12 mouse cellular contexts compared by ENCODE assay signal in the genomic region with DNA sequence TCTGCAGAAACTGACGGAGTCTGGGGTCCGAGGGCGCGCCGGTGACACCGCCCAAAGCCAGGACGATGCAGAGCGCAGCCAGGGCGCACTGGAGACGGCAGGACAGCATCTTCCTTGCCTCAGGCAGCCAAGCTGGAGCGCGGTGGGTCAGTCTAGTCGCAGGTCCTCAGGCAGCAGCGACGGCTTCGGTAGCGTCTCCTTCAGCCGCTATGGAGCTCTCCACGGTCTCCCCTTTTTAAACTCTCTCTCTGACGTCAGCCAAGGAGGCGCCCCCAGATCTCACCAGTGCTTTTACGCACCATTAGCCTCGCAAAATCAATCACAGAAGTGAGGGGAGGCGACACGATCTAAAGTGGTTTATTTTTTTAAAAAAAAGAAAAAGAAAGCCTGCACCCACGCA. TPM values are rescaled to one million over a fixed set of nuclear protein-coding genes. Genes with fewer than 3 reads are reported as not detected.
DNase-seq lines count a peak whose midpoint lies in the region; ATAC-seq and TF ChIP-seq lines count a peak whose summit lies in the region.
"Had no signal": no experiment of that assay in that cellular context is flagged by ENCODE, and none has a peak within 500 bp of the region (broad histone marks: within the 10 kb centered on the region; RNA-seq: fewer than 3 reads in every experiment).

A gene (minus strand): TSS at position 323 of the 400 bp plus-strand sequence.

- DNase-seq in layer of hippocampus, adult 8-10 months (ENCODE audit: low spot score in 2 of 2), result no peak
- no peak for DNase-seq in layer of hippocampus, adult 9-11 months
- DNase-seq in forebrain, postnatal 0 days, result no peak
- no peak for DNase-seq in left cerebral cortex, postnatal 10 days (ENCODE audit: extremely low spot score in 1 of 2, low spot score in 2 of 2)
- DNase-seq in adipocyte (ENCODE audit: low spot score), result no peak
- DNase-seq in T-cell, adult 2 months (ENCODE audit: low spot score), result no peak
- DNase-seq in right cerebral cortex, postnatal 25 days, result no peak

- no peak for ATAC-seq in forebrain, postnatal 0 days
- peak; percentile 50; the same call in 1 of the 2 replicates for ATAC-seq in neural tube, embryonic 14.5 days (ENCODE audit: low read depth)

- no peaks in the 10 kb centered on the region for H3K4me1 ChIP-seq in forebrain, postnatal 0 days (ENCODE audit: insufficient read depth)
- H3K4me1 ChIP-seq in neural tube, embryonic 14.5 days (ENCODE audit: control insufficient read depth, insufficient read depth, low read length), result peaks cover 3% of the 10 kb centered on the region; the same call in 1 of the 2 replicates

- H3K9me3 ChIP-seq in forebrain, postnatal 0 days (ENCODE audit: low read length), result no peaks in the 10 kb centered on the region
- H3K9me3 ChIP-seq in neural tube, embryonic 14.5 days (ENCODE audit: control insufficient read depth, low read length), result no peaks in the 10 kb centered on the region

- no peak within 1 kb of the TSS; the same call in 1 of the 2 replicates for H3K9ac ChIP-seq in forebrain, postnatal 0 days
- 0 out of 2 replicates have a peak within 1 kb of the TSS, but pooled peaks have one; percentile 3 for H3K9ac ChIP-seq in neural tube, embryonic 14.5 days (replicated peaks; ENCODE audit: low read depth, low read length)
- H3K9ac ChIP-seq: liver, embryonic 14.5 days had no signal

- peaks cover 34% of the 10 kb centered on the region for H3K27me3 ChIP-seq in forebrain, postnatal 0 days (ENCODE audit: insufficient read depth, low read length)
- 0 out of 2 replicates have a peak, but pooled peaks cover 8% of the 10 kb centered on the region for H3K27me3 ChIP-seq in neural tube, embryonic 14.5 days (ENCODE audit: control insufficient read depth, insufficient read depth, low read length)

- H3K4me3 ChIP-seq in forebrain, postnatal 0 days (ENCODE audit: low read depth, low read length), result peak within 1 kb of the TSS; percentile 27
- peak within 1 kb of the TSS; percentile 17 for H3K4me3 ChIP-seq in neural tube, embryonic 14.5 days (ENCODE audit: low read depth, low read length)

- H3K4me2 ChIP-seq in forebrain, postnatal 0 days (ENCODE audit: low read depth), result peak within 1 kb of the TSS; percentile 46
- peak within 1 kb of the TSS; percentile 39 for H3K4me2 ChIP-seq in neural tube, embryonic 14.5 days (ENCODE audit: low read depth, low read length)

- no peak within 1 kb of the TSS for H3K27ac ChIP-seq in forebrain, postnatal 0 days (ENCODE audit: low read depth, low read length)
- no peak within 1 kb of the TSS for H3K27ac ChIP-seq in neural tube, embryonic 14.5 days (ENCODE audit: low read depth, low read length)
- H3K27ac ChIP-seq: liver, embryonic 14.5 days had no signal

- H3K36me3 ChIP-seq in forebrain, postnatal 0 days (ENCODE audit: insufficient read depth), result no peaks in the 10 kb centered on the region
- no peaks in the 10 kb centered on the region for H3K36me3 ChIP-seq in neural tube, embryonic 14.5 days (ENCODE audit: control insufficient read depth, insufficient read depth, low read length)

- TF ChIP-seq CTCF in forebrain, postnatal 0 days (IDR thresholded peaks at IDR 0.05; ENCODE audit: low read depth), result no peak

- WGBS in forebrain, postnatal 0 days, result 4% methylated on average over 26 of the region's 26 CpGs
- WGBS in neural tube, embryonic 14.5 days, result 4% methylated on average over 26 of the region's 26 CpGs

- intact Hi-C loops in left cerebral cortex, postnatal 10 days (cut with DNase I), result no loop called here

RNA-seq across cellular contexts. Expression of the gene that starts here (rescaled TPM):
- 100 to 1,000 TPM; 329 to 417 (median 358) TPM for total RNA-seq in layer of hippocampus, adult 8-10 months (2022)
- 220 and 230 TPM in 2 replicates for total RNA-seq in forebrain, postnatal 0 days (2014; rRNA removed)
- 513 and 516 TPM in 2 replicates for polyA plus RNA-seq in forebrain, postnatal 0 days (2015; fragmentation: Nextera tagmentation; extraction: Ambion mirVana)
- total RNA-seq in left cerebral cortex, postnatal 10 days (2021), result 100 to 1,000 TPM; 320 to 376 TPM
- 202 and 248 TPM in 2 replicates for polyA plus RNA-seq in neural tube, embryonic 14.5 days (2014; fragmentation: Nextera tagmentation; extraction: Ambion mirVana)
- total RNA-seq: heart, postnatal 10 days; neutrophil, adult 5-6 weeks had no signal
- polyA plus RNA-seq: testis, adult 2 months had no signal
